Mouse (Mus musculus) G1E (cell line): Measurements from ENCODE around the gene Tex22. TPM values are rescaled to one million over a fixed set of nuclear protein-coding genes. Genes with fewer than 3 reads are reported as not detected.

Experiments used
- ATAC-seq: 2 replicates; pipeline ENCODE4 v1.8.0; 2016; ENCODE audit warnings: mild to moderate bottlenecking; ENCODE audit not compliant: insufficient number of reproducible peaks, poor library complexity, low FRiP score, severe bottlenecking; ENCODE audit errors: extremely low read depth
- DNase-seq: peaks from one replicate; pipeline ENCODE4 v3.0.0; 2012; ENCODE audit warnings: low spot score
- H3K27me3 ChIP-seq: 2 replicates; pipeline ENCODE4 v1.6.1; 2012; ENCODE audit warnings: mild to moderate bottlenecking, low read length, inconsistent platforms; ENCODE audit not compliant: insufficient read depth
- H3K36me3 ChIP-seq: replicated peaks from 2 replicates; pipeline ENCODE3; 2012; ENCODE audit warnings: mild to moderate bottlenecking, inconsistent platforms
- H3K4me1 ChIP-seq: 2 replicates; pipeline ENCODE4 v1.6.1; 2012; ENCODE audit warnings: low read depth, low read length, inconsistent platforms, mixed read lengths; ENCODE audit not compliant: insufficient read depth
- H3K4me3 ChIP-seq: 2 replicates; pipeline ENCODE4 v1.5.1; 2012; ENCODE audit warnings: low read depth, mild to moderate bottlenecking, inconsistent platforms, low read length, moderate library complexity, mixed read lengths
- H3K9me3 ChIP-seq: replicated peaks from 2 replicates; pipeline ENCODE4 v1.6.1; 2012; ENCODE audit warnings: inconsistent platforms
- CTCF ChIP-seq: IDR thresholded peaks from 2 replicates; pipeline ENCODE4 v1.5.1; 2012; ENCODE audit warnings: low read depth, low read length, inconsistent platforms, mixed read lengths
- GATA1 ChIP-seq: IDR thresholded peaks from 2 replicates; pipeline ENCODE4 v1.6.1; 2012; ENCODE audit warnings: borderline replicate concordance, low read length, inconsistent platforms, mixed read lengths
- GATA2 ChIP-seq: IDR thresholded peaks from 2 replicates; pipeline ENCODE4 v1.6.1; 2012; ENCODE audit warnings: low read depth, low read length, inconsistent platforms, borderline replicate concordance
- POLR2AphosphoS5 ChIP-seq: IDR thresholded peaks from 2 replicates; pipeline ENCODE4 v1.6.1; 2012; ENCODE audit warnings: low read depth, low read length, inconsistent platforms; ENCODE audit not compliant: insufficient replicate concordance
- TAL1 ChIP-seq: conservative IDR thresholded peaks from 2 replicates; pipeline ENCODE4 v1.6.1; 2012; ENCODE audit warnings: low read depth, low read length, inconsistent platforms, mixed read lengths
- polyA plus RNA-seq: library from polyadenylated mRNA; stranded (reverse); fragments of >175 nt; gene quantifications from 2 replicates; pipeline ENCODE4 v1.2.3, GENCODE M21; 2012
- total RNA-seq, 2 experiments: library from RNA; stranded (forward) in 1 of 2; stranded (reverse) in 1 of 2; fragments of 200-1000 nt in 1 of 2; fragments of >200 nt in 1 of 2; fragmentation: Nextera tagmentation in 1 of 2; gene quantifications; 2 replicates each; pipeline ENCODE4 v1.2.3; 2014 to 2017

The Tex22 gene
- total and polyA plus RNA-seq, 3 experiments = 0.38 TPM; not detected in 2

GRCm38 (mm10) chr12:113137260-113138213 is 63.2 kb downstream of the Tex22 start:
- H3K36me3 ChIP-seq = peaks cover 73% of the 10 kb centered on the region
- H3K9me3 ChIP-seq = peaks cover 16% of the 10 kb centered on the region
- H3K27me3 ChIP-seq = peaks cover 29% of the 10 kb centered on the region
- DNase-seq (no peak), ATAC-seq (no peak)
- H3K4me1 ChIP-seq = peaks cover 40% of the 10 kb centered on the region
- H3K4me3 ChIP-seq = no peak overlapping the region
- no peak for TF ChIP-seq TAL1
- no peak for TF ChIP-seq GATA2
- no peak for TF ChIP-seq CTCF
- no peak for TF ChIP-seq POLR2AphosphoS5
- TF ChIP-seq GATA1 = no peak

GRCm38 (mm10) chr12:113138291-113138690 is 64.0 kb downstream of the Tex22 start:
- peaks cover 47% of the 10 kb centered on the region for H3K4me1 ChIP-seq
- H3K4me3 ChIP-seq = no peak overlapping the region
- H3K27me3 ChIP-seq = peaks cover 37% of the 10 kb centered on the region
- peaks cover 65% of the 10 kb centered on the region for H3K36me3 ChIP-seq
- no peak for TF ChIP-seq POLR2AphosphoS5
- no peak for TF ChIP-seq CTCF
- TF ChIP-seq GATA1 = no peak
- no peak for TF ChIP-seq TAL1
- no peak for TF ChIP-seq GATA2
- ATAC-seq (no peak), DNase-seq (no peak)
- peaks cover 16% of the 10 kb centered on the region for H3K9me3 ChIP-seq

Other genes with a start within 250 kb of the Tex22 start
- gene Cdca4, start 245.1 kb upstream of the Tex22 start, total RNA-seq (2014; fragmentation: Nextera tagmentation) = 131 and 140 TPM in 2 replicates
- gene Cdca4, start 245.1 kb upstream of the Tex22 start, total RNA-seq (2017) = 120 and 124 TPM in 2 replicates
- gene Cdca4, start 245.1 kb upstream of the Tex22 start, polyA plus RNA-seq = 51.2 and 56.8 TPM in 2 replicates
- not detected in 2 replicates for gene Gpr132, start 206.3 kb upstream of the Tex22 start, total RNA-seq (2014; fragmentation: Nextera tagmentation)
- 0.11 TPM in 1 of 2 replicates, not detected in the other for gene Gpr132, start 206.3 kb upstream of the Tex22 start, total RNA-seq (2017)
- gene Gpr132, start 206.3 kb upstream of the Tex22 start, polyA plus RNA-seq = 0.08 and 0.14 TPM in 2 replicates
- gene Jag2, start 144.7 kb upstream of the Tex22 start, total RNA-seq (2014; fragmentation: Nextera tagmentation) = 1.8 and 3.5 TPM in 2 replicates
- gene Jag2, start 144.7 kb upstream of the Tex22 start, total RNA-seq (2017) = 0.44 and 1.4 TPM in 2 replicates
- 0.60 and 0.62 TPM in 2 replicates for gene Jag2, start 144.7 kb upstream of the Tex22 start, polyA plus RNA-seq
- gene Nudt14, start 132.4 kb upstream of the Tex22 start, total RNA-seq (2014; fragmentation: Nextera tagmentation) = 6.2 and 9.2 TPM in 2 replicates
- 22.2 and 28.1 TPM in 2 replicates for gene Nudt14, start 132.4 kb upstream of the Tex22 start, total RNA-seq (2017)
- gene Nudt14, start 132.4 kb upstream of the Tex22 start, polyA plus RNA-seq = 13.3 and 13.7 TPM in 2 replicates
- gene Btbd6, start 98.0 kb upstream of the Tex22 start, total RNA-seq (2014; fragmentation: Nextera tagmentation) = 9.0 and 15.9 TPM in 2 replicates
- gene Btbd6, start 98.0 kb upstream of the Tex22 start, total RNA-seq (2017) = 10.2 and 11.1 TPM in 2 replicates
- gene Btbd6, start 98.0 kb upstream of the Tex22 start, polyA plus RNA-seq = 68.3 and 101 TPM in 2 replicates
- gene Brf1, start 73.8 kb upstream of the Tex22 start, total RNA-seq (2014; fragmentation: Nextera tagmentation) = 63.4 and 95.9 TPM in 2 replicates
- 76.4 and 77.1 TPM in 2 replicates for gene Brf1, start 73.8 kb upstream of the Tex22 start, total RNA-seq (2017)
- 44.0 and 46.8 TPM in 2 replicates for gene Brf1, start 73.8 kb upstream of the Tex22 start, polyA plus RNA-seq
- gene Pacs2, start 60.0 kb upstream of the Tex22 start, total RNA-seq (2014; fragmentation: Nextera tagmentation) = 45.0 and 47.0 TPM in 2 replicates
- 17.0 and 18.3 TPM in 2 replicates for gene Pacs2, start 60.0 kb upstream of the Tex22 start, total RNA-seq (2017)
- 19.9 and 21.1 TPM in 2 replicates for gene Pacs2, start 60.0 kb upstream of the Tex22 start, polyA plus RNA-seq
- 269 and 277 TPM in 2 replicates for gene Mta1, start 23.8 kb downstream of the Tex22 start, total RNA-seq (2014; fragmentation: Nextera tagmentation)
- gene Mta1, start 23.8 kb downstream of the Tex22 start, total RNA-seq (2017) = 38.3 and 48.5 TPM in 2 replicates
- 489 and 507 TPM in 2 replicates for gene Mta1, start 23.8 kb downstream of the Tex22 start, polyA plus RNA-seq
- 3.9 TPM in 1 of 2 replicates, not detected in the other for gene Crip2, start 65.7 kb downstream of the Tex22 start, total RNA-seq (2014; fragmentation: Nextera tagmentation)
- 1.3 and 1.8 TPM in 2 replicates for gene Crip2, start 65.7 kb downstream of the Tex22 start, total RNA-seq (2017)
- 9.5 and 9.6 TPM in 2 replicates for gene Crip2, start 65.7 kb downstream of the Tex22 start, polyA plus RNA-seq
- gene Crip1, start 71.8 kb downstream of the Tex22 start, total RNA-seq (2014; fragmentation: Nextera tagmentation) = 31.5 and 42.4 TPM in 2 replicates
- gene Crip1, start 71.8 kb downstream of the Tex22 start, total RNA-seq (2017) = 897 and 989 TPM in 2 replicates
- gene Crip1, start 71.8 kb downstream of the Tex22 start, polyA plus RNA-seq = 143 and 174 TPM in 2 replicates
- gene Tedc1, start 81.9 kb downstream of the Tex22 start, total RNA-seq (2014; fragmentation: Nextera tagmentation) = 8.4 and 13.7 TPM in 2 replicates
- gene Tedc1, start 81.9 kb downstream of the Tex22 start, total RNA-seq (2017) = 9.3 and 13.0 TPM in 2 replicates
- 31.4 and 35.1 TPM in 2 replicates for gene Tedc1, start 81.9 kb downstream of the Tex22 start, polyA plus RNA-seq
- not detected in 2 replicates for gene Tmem121, start 111.4 kb downstream of the Tex22 start, total RNA-seq (2014; fragmentation: Nextera tagmentation)
- not detected in 2 replicates for gene Tmem121, start 111.4 kb downstream of the Tex22 start, total RNA-seq (2017)
- gene Tmem121, start 111.4 kb downstream of the Tex22 start, polyA plus RNA-seq = not detected in 2 replicates